Mouse (Mus musculus) ovary, postnatal 36 days (tissue): ENCODE measurements at regions not wholly inside any gene's neighbourhood (a gene's known extent, or its start where the extent isn't known, plus 50 kb on each side); places are given as distances from the start of the nearest gene placed in this dataset.

Experiments
- DNase-seq: peaks from one replicate; pipeline ENCODE4 v3.0.0; 2022; ENCODE audit warnings: low spot score, mixed read lengths

- DNase-seq, result no peak
Observed at GRCm38 (mm10) chr12:13825899-13826298, 326.0 kb downstream of the Fam84a start.

- no peak for DNase-seq
Observed at GRCm38 (mm10) chr12:13815500-13815899, 336.4 kb downstream of the Fam84a start.

- no peak for DNase-seq
Observed at GRCm38 (mm10) chr12:13810155-13810515, 341.7 kb downstream of the Fam84a start.

- DNase-seq, result no peak
Observed at GRCm38 (mm10) chr12:13809291-13810154, 342.3 kb downstream of the Fam84a start.

GRCm38 (mm10) chr12:13779752-13780151, 372.1 kb downstream of the Fam84a start:
- no peak for DNase-seq

- DNase-seq, result no peak
Observed at GRCm38 (mm10) chr12:13776687-13777086, 375.2 kb downstream of the Fam84a start.

- DNase-seq, result no peak
Observed at GRCm38 (mm10) chr12:13769696-13770095, 382.2 kb downstream of the Fam84a start.

GRCm38 (mm10) chr12:13769156-13769555, 382.7 kb downstream of the Fam84a start:
- DNase-seq, result no peak

- no peak for DNase-seq
Observed at GRCm38 (mm10) chr12:13766486-13766885, 385.4 kb downstream of the Fam84a start.

- DNase-seq, result no peak
Observed at GRCm38 (mm10) chr12:13753878-13754277, 398.0 kb downstream of the Fam84a start.

- DNase-seq, result no peak
Observed at GRCm38 (mm10) chr12:13744323-13744931, 407.4 kb downstream of the Fam84a start.

GRCm38 (mm10) chr12:13729901-13730637, 421.8 kb downstream of the Fam84a start:
- DNase-seq, result no peak

GRCm38 (mm10) chr12:13728986-13729385, 422.9 kb downstream of the Fam84a start:
- no peak for DNase-seq

- DNase-seq, result no peak
Observed at GRCm38 (mm10) chr12:13724511-13724910, 427.3 kb downstream of the Fam84a start.

- DNase-seq, result no peak
Observed at GRCm38 (mm10) chr12:13709806-13710205, 440.9 kb downstream of the Nbas start.

GRCm38 (mm10) chr12:13707747-13708146, 438.8 kb downstream of the Nbas start:
- DNase-seq, result no peak

GRCm38 (mm10) chr12:13706510-13706909, 437.6 kb downstream of the Nbas start:
- no peak for DNase-seq

GRCm38 (mm10) chr12:13703604-13704003, 434.7 kb downstream of the Nbas start:
- DNase-seq, result no peak

GRCm38 (mm10) chr12:13699858-13700257, 430.9 kb downstream of the Nbas start:
- no peak for DNase-seq

GRCm38 (mm10) chr12:13698834-13699233, 429.9 kb downstream of the Nbas start:
- no peak for DNase-seq

GRCm38 (mm10) chr12:13691394-13692165, 422.6 kb downstream of the Nbas start:
- no peak for DNase-seq

- DNase-seq, result no peak
Observed at GRCm38 (mm10) chr12:13677266-13677665, 408.3 kb downstream of the Nbas start.
